Mouse (Mus musculus): ENCODE data around the gene Gm16405.
"Not testable (repeated sequence)": the region's sequence is repeated elsewhere in the genome, so short reads cannot be mapped to it uniquely, and the experiment has no call there.

The Gm16405 gene

GRCm38 (mm10) chrX:54530908-54531307 is at the start of gene Gm16405:
Gm16405 (plus strand) TSS chrX:54531208.
- DNase-seq (ENCODE audit: inconsistent ontology term) = not testable (repeated sequence)
